Mouse (Mus musculus) layer of hippocampus, postnatal 10 days (tissue): ENCODE data around the gene Ear2. TPM values are rescaled to one million over a fixed set of nuclear protein-coding genes. Genes with fewer than 3 reads are reported as not detected.
"Not testable (repeated sequence)": the region's sequence is repeated elsewhere in the genome, so short reads cannot be mapped to it uniquely, and the experiment has no call there.

Experiments used
- DNase-seq, 2 experiments: peaks; one replicate each; pipeline ENCODE4 v3.0.0; 2021; ENCODE audit warnings: low spot score in 2 of 2
- long read RNA-seq: library from polyadenylated mRNA; stranded (forward); transcript quantifications from one replicate; pipeline ENCODE4 v2.0.0, GENCODE M21; 2023
- total RNA-seq, 2 experiments: library from RNA; stranded (reverse); gene quantifications; 2 replicates each; pipeline ENCODE4 v1.2.3; 2021

Gene Ear2
- total RNA-seq, result not detected
- long read RNA-seq, result 0 reads

DNA sequence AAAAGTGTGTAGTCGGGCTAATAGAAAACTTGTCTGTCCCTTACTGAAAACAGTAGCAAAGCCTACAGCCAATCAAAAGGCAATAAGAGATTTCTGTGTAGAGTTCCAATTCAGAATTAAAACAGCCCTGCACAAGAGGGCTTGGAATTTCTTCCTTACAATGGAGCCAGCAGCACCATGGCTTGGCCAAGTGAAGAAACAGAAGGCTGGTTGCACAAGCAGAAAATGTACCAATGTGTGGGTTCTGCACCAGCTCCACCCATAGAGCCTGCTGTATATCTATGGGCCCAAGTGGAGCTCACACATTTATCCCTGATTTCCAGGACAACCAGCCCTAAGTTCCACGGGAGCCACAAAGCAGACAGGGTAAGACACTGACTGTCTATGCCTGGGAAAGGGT lies at the start of gene Ear2:
Gene Ear2, plus strand, starts transcription at position 301 of the 400 bp plus-strand sequence.
- not testable (repeated sequence) for DNase-seq

DNA sequence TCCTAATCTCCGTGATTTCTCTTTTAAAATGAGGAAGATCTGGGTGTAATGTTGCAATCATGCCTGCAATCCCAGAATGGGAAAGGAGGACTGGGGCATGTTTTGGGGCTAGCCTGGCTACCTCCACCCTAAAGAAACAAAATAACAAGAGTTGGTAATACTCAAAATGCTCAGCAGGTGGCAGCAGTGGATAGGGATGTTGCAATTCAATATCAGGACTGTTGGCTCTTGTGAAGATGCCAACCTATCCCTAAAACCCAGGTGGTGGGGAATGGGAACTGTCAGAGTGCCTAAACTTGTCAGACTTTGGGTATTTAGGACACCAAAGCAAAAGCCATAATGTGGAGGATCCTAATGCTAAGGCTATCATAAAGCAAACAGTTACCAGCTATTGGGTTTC lies 34.6 kb upstream of the Ear2 start:
- DNase-seq, result peak; percentile 7 to 17

DNA sequence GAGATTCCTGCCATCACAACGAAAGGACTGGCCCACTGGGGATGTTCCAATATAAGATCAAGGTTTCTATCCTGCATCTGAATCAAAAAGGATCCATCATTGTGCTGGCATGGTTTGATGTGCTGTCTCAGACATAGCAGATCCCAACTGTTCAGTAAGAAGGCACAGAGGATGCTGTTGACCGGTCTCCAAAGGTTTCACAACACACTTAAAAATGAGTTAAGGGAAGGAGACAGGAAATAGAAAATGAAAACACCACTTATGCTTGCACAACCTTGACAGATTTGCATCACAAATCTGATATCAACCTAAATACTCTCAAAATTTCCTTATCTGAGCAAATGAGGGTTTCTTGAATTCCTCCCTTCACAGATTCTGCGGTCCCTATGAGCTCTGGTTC lies 31.9 kb upstream of the Ear2 start:
- not testable (repeated sequence) for DNase-seq

DNA sequence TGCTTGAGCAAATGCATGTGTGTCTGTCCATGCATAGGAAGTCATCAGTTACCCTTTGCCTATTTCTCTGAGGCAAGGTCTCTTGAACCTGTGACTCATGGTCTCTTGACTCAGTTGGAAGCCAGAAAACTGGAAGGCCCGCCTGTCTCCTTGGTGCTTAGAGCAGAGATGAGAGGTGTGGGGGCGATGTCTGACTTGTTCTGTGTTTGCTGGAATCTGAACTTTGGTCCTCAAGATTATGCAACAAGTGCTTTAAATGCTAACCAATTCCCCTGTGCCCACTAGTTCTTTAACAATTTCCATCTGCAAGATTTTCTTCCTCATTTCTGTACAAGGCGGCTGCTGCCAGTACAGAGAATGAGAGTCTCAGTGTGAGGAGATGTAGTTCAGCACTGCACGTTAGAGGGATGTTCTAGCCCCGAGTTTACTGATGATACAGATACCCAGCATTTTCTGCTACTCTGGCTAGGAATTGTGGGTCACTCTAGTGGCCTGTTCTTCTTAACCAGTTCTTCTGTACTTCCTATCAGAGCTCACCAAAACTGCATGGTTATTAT lies 24.6 kb upstream of the Ear2 start:
- not testable (repeated sequence) for DNase-seq

DNA sequence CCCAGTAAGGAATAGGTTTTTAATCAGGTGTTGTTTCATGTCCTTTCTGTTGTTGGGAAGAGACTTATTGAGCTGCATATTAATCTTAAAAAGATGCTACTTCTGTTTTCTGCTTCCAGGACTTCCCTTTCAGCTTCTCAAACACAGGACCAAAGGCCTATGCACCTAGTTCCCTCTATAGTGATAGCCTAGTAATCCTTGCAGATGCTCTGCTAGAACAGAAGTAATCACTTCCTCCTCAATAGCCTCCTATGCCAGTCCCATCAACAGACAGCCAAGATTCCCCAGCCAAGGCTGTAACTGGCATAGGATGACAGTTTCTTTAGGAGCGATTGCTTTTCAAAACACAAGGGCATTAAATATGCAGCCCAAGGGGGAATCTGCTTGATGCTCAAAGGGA lies 15.9 kb upstream of the Ear2 start:
- not testable (repeated sequence) for DNase-seq

DNA sequence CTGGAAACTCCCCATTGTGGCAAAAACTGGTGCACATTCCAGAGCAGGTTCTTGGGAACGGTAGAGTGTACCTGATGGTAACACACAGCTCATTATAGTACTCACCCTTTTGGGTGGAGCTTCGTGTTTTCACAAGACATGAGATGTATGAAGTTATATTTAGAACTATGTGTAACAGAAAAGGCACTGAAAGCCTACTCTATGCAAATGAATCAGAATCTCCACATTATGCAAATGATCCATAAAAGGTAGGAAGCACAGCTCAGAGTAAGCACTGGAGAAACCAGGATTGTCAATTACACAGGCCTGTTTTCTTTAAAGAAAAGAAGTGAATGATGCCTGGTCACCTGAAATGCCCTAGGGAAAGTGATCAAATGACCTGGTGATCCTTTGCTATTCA lies 14.9 kb upstream of the Ear2 start:
- DNase-seq, result not testable (repeated sequence)

DNA sequence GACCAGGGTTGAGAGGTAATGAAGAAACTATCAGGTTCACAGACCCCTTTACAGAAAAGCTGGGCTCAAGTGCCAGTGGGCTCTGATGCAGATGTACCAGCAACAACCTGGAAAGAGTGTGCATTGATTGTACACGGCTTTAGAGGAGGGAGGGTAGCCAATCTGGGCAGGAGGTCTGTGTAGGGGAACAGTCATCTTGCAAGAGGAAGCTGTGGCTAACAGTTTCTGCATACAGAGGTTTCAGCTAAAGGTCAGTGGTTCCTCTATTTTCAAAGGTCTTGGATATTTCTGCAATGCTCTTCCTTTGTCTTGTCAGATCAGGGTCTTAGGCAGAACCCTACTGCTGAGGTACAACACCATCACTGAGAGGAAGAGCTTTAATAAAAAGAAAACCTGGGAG lies 10.9 kb upstream of the Ear2 start:
- DNase-seq, result not testable (repeated sequence)

DNA sequence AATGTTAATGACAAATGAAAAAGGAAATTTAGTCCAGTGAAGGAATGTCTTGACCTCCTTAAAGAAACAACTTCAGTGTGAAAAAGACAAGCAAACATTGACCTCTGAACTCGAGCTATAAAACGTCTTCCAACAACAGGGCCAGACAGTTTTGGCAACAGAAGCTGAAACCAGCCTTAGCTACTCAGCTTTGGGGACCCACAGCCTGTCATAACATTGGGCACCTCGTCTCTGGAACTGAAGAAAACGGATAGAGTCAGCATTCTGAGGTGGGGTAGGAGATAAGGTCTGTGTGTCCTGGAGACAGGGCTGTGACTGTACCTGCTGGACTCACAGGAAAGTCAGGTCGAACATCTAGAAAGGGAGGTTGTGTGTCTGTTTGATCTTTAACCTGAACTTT lies 8.0 kb upstream of the Ear2 start:
- not testable (repeated sequence) for DNase-seq

GRCm38 (mm10) chr14:44100030-44100429 lies 2.4 kb upstream of the Ear2 start:
- DNase-seq, result not testable (repeated sequence)

DNA sequence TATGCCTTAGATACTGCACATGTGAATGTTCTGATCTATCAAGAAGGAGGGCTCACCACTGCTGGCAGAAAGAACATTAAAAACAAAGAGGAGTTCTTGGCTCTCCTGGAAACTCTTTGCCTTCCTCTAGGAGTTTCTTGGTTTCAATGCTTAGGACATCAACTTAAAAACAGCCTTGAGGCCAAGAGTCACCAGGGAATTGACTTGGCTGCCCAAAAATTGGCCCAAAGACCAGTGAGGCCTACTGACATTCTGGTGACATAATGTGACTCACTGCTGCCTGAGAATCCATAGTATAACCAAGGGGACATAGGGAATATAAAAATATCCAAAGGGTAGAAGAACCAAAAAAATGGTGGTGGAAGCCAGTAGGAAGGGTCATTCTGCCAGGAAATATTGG lies 8.5 kb downstream of the Ear2 start:
- DNase-seq, result no peak

DNA sequence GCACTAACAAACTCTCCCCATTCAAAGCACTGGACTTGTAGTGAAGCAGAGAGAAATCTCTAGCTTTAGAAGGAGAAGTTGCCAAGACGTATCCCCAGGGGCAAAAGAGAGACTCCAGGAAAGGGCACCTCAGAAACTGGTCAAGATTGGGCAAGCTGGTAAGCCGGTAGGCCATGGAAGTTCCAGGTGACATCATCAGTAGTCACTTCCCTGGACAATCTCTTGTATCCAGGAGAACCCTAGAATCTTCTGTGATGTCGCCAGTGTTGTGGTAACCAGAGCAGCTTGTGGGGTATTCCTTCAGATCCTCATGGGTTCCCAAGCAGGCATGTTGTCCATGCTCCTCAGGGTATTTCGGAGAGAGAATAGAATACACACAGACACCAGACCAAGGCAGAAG lies 21.1 kb downstream of the Ear2 start, which contains the start of gene Gm3327:
Gene Gm3327, plus strand, starts transcription at position 301 of the 400 bp plus-strand sequence.
- DNase-seq, result not testable (repeated sequence)

Other genes starting within 250 kb of the Ear2 start
- not detected for gene Ear1, start 227.1 kb upstream of the Ear2 start, total RNA-seq
- gene Ear10, start 179.1 kb upstream of the Ear2 start, total RNA-seq, result not detected
- gene Gm8113, start 177.3 kb upstream of the Ear2 start, total RNA-seq, result under 1 TPM; 0.18 to 0.48 TPM
- not detected for gene Ang5, start 145.6 kb upstream of the Ear2 start, total RNA-seq
- not detected for gene Ang6, start 100.4 kb upstream of the Ear2 start, total RNA-seq
- gene Gm3327, start 21.2 kb downstream of the Ear2 start, total RNA-seq, result not detected
- not detected for gene Gm8212, start 95.0 kb downstream of the Ear2 start, total RNA-seq
- gene 4930503E14Rik, start 110.6 kb downstream of the Ear2 start, total RNA-seq, result not detected
- not detected for gene Gm8220, start 182.9 kb downstream of the Ear2 start, total RNA-seq
- not detected for gene Gm5930, start 235.9 kb downstream of the Ear2 start, total RNA-seq